Mouse (Mus musculus) lung, adult 18-20 months (tissue): Measurements from ENCODE around the gene Lexm.

Source experiments
- DNase-seq, 2 experiments: peaks; one replicate each; pipeline ENCODE4 v3.0.0; 2022; ENCODE audit warnings: mixed read lengths in 2 of 2

Lexm gene

DNA sequence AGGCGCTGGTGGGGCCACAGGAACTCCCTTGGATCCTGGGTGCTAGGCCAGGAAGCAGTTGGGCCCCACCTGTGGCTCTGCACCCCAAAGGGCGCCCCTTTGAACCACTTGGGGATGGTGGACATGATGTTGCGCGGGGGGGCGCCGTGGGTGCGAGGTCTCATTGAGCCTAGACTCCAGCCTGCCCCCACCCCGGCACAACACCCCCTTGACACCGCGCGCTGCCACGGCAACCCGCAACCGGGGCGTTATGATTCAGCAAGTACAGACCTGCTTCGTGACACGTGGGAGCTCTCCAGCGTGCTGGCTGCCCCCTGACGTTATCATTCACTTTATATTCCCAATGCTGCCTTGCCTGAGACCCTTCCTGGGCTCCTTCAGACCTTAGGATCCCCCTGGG lies at the start of gene Lexm:
TSS of gene Lexm (minus strand) at position 186 of the 400 bp plus-strand sequence.
- DNase-seq = peak in 1 of 2 experiments; percentile 28

DNA sequence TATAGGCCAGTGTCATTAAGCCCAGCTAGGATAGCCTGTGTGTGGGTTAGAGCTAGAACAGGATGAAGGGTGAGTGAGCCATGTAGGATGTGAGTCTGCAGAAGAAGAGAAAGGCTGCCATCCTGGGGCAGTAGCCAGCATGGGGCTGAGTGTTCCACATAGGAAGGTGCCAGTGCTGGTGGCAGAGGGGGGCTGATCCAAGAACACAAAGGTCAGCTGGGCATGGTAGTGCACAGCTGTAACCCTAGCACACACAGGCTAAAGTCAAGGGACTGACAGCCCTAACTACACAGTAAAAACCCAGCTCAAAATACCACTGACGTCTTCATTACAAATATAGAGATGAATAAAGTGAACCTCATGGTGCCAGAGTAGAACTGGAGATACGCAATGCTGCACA lies 49.5 kb upstream of the Lexm start:
- no peak for DNase-seq

DNA sequence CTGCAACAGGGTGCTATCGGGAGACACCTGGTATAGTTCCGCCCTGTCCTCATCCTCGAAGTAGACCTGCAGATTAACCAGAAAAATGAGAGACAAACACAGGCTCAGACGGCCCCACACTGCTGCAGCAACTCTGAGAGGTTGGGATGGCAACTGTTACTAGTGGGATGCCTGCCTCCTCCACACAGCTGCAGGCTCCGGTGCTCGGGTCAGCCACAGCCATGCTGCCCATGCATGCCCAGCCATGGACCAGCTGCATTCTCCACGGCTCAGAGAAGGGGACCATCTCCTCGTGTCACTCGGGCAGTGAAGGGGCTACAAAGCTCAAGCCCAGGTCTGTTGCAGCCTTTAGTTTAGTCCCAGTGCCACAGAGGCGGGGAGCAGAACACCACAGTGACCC lies 48.6 kb upstream of the Lexm start:
- no peak for DNase-seq

DNA sequence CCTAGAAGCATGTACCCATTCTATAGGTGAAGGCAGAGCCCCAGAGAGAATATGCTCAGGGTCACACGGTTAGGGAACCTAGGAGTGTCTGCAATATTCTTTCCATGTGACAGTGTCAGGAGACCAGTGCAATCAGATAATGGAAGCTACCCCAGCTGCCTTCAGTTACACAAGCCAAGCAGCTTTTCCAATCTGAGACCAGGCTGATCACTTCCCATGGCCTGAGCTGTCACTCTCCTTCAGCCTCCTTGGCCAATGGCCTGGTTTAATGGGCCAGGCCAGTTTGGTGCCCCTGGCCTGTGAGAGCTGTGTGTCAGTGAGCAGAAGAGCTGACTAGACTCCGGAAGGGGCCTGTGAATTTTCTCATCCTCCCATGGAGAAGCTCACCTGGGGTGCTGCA lies 48.2 kb upstream of the Lexm start:
- no peak for DNase-seq

DNA sequence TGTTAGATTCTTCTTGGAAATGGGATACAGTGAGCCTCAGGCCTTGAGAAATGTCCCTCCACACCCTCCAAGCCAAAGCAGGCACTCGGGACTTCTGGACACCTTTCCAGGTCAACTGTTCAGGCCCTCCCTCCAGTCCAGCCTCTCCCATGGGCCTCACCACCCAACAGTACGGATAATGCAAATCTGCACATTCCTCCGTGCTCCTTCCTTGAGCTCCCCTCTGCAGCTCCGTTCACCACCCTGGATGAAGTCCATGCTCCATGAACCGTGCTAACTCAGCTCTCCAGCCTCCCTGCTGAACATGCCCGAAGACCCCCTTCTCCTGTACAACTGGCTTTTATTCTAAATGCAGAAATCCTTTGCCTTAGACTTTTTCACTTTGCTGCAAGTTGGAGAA lies 47.7 kb upstream of the Lexm start:
- DNase-seq = no peak

DNA sequence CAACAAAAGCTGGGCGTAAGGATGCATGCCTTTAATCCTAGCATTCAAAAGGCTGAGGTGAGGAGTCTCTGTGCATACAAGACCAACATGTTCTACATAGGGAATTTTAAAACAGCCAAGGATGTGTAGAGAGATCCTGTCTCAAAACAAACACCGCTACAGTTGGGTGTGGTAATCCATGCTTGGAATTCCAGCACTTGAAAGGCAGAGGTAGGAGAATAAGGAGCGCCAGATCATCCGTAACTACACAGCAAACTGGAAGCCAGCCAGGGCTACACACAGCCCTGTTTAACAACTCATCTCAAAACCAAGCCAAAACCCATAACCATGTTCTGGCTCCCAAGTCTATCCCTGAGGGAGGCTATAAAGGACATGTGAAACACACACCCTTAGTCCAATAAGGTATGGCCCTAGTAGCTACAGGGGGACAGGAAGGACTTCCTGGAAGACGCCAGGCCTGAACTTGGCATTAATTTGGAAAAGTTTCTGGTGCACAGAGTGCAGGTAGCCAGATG lies 47.0 kb upstream of the Lexm start:
- DNase-seq = no peak

DNA sequence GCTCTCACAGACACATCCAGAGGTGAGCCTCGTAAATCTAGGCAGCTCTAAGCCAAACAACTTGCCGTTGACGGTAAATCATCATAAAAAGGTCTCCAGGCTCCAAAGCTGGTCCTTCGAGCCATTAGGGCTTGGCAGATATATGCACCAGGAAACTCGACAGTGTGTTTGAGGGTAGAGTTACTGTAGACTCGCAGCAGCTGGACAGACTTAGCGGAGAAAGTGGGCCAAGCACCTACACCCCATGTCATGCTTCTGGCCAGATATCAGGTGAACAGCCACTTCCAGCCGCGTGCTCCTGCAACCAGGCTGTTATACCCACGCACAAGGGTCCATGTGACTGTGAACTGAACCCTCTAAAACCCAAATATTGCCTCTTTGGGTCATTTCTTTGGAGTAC lies 38.6 kb upstream of the Lexm start:
- DNase-seq = no peak

DNA sequence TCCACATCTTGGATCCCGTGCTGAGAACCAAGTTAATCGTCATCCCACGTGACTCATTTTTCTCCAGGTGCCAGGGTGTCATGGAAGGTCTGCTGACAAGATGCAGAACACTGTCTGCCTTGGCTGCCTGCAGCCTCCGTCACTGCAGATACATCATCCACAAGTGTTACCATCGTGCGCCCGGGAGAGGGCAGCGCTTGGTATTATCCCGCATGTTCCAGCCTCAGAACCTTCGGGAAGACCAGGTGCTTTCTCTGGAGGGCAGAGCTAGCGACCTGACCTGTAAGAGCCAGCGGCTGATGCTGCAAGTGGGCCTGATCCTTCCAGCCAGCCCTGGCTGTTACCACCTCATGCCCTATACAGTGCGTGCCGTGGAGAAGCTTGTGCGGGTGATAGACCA lies 36.0 kb upstream of the Lexm start:
- no peak for DNase-seq

DNA sequence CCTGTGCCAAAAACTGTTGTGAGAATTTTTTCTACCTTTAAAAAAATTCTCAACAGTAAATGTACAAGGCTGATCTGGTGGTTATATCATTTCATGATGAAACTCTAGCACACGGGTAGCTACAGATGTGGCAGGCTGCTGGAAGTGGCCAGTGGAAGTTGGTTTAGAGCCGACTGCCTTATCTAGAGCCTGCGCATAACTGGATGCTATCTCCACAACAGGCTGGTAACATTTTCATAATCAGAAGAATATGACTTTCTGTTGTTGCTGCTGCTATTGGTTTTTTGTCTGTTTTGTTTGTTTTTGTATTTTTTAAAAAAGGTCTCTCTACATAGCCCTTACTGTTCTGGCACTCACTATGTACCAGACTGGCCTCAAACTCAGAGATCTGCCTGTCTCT lies 35.5 kb upstream of the Lexm start:
- no peak for DNase-seq

DNA sequence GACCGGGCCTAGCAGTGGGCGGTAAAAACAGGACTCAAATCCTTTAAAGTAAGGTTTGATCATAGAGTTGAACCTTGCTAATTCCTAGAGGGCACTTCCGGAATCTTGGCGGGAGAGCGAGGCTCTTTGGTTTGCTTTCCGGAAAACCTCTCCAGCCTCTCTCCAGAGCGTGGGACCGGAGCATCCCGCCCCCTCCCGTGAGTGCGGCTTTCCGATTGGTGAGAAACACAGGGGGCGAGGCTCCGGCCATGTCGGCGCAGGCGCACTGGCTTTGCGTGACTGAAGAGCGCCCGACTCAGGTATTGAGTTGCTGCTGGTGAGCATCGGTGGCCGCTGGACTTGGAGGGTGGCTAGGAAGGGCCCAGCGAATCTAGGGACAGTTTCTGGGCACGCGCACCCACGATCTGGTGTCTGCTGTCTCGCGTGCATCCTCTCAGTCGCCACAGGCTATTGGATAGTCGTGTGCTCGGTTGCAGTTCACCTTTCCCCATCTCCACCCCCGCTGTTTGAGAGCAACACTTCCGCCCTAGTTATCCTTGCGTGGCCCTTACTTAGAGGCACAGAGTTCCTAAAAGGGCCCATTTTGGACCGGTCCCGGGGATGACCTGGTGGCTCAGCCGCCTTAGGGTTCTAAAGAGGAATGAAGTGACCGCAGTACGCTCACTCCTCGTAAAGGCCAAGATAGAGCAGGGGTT lies 33.9 kb upstream of the Lexm start, which contains the start of gene Pars2:
TSS of gene Pars2 (plus strand) at position 237 of the 695 bp plus-strand sequence.
- DNase-seq = peak; percentile 96 to 97

DNA sequence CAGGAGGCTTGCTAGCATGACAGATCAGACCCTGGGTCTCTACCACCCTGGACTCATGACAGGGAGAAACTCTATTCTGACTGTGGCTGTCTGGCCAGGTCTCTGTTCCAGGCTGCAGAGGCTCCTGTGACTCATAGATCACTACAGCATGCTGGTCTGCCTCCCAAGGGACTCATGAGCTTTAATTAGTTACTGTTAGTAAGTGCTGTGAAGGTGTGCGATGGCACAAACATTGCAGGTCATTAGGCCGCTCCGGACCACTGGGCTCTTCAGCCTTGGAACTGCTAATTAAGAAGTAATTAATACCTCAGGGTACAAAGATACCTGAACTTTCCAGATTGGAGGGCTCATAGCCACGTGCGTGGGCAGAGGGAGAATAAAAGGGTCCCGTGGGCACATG lies 30.1 kb upstream of the Lexm start:
- no peak for DNase-seq

DNA sequence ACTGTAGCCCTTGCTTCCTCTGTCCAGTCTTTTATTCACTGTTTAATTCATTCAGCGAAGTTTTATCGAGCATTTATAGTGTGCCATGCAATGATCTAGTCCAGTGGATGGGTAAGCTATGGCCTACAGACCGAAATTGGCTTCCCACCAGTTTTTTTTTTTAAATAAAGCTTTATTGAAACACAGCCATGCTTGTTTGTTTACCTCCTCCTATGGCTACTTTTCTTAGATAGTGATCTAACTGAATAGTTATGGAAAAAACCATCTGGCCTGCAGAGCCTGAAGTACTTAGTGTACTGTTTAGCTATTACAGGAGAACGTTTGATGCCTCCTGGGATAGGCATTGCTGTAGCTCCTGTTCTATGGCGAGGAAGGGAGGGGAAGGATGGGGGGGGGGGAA lies 28.8 kb upstream of the Lexm start:
- DNase-seq = no peak

DNA sequence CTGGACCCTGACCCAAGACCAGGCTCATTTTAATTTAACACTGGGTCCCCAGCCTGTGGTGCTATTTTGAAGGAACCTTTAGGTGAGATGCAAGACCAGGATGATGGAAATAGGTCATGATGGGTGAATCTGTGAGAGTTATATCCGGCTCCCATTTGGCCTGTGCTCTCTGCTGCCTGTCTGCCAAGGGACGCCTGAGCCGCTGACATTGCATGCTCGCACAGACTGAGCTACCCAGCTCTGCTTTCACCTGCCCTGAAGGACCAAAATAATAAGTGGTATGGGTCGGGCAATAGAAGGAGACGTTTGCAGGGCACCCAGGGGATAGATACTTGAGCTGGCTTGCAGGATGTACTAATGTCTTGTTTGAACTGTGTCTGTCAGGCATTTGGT lies 27.2 kb upstream of the Lexm start:
- DNase-seq = no peak

DNA sequence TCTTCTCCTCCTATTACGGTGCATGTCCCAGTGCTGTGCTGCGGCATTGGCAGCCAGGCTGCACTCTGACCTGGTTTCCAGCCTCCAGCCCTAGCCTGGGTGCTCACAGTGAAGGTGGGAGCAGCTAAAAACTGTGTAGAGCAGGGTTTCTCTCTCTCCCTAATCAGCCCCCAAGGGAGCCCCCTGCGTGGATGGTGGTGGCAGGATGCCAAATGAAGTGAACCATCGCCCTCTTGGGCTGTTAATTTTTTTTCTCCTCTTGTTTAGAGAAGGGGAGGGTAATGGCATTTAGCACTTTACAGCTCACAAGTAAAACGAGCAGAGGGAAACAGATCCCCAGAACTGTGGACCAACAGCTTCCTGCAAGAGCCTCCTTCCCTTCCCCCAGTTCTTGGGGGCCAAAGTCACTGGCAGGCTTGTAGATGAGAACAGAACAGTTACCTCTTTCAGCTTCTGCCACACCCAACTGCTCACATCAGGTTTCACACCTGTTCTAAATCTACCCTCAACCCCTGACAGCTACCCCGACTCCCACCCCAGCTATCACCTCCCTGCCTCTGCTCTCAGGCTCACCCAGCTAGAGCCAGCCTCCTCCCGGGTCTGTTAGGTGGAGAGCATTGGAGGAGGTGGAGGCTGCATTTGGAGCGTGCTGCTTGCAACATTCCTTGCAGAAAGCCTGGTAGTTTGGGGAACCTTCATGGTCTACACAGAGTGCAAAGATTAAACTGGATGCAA lies 26.6 kb upstream of the Lexm start:
- DNase-seq = no peak

DNA sequence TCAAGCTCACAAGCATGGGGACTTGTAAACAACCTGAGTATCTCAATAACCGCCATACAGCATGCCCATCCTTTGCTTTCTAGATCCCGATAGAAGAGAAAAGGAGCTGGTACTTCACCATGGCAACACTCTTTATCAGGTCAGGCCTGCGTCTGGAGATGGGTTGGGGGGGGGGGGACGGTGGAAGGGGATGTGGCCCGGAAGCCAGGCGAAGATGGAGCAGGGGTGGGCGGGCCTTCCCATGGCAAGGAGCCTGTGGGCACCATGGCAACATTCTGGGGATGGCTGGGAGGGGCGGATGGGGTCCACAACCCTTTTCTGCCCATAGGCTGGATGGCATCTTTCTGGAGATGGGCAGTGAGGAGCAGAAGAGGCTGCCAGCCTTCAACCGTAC lies 17.0 kb upstream of the Lexm start:
- DNase-seq = no peak

DNA sequence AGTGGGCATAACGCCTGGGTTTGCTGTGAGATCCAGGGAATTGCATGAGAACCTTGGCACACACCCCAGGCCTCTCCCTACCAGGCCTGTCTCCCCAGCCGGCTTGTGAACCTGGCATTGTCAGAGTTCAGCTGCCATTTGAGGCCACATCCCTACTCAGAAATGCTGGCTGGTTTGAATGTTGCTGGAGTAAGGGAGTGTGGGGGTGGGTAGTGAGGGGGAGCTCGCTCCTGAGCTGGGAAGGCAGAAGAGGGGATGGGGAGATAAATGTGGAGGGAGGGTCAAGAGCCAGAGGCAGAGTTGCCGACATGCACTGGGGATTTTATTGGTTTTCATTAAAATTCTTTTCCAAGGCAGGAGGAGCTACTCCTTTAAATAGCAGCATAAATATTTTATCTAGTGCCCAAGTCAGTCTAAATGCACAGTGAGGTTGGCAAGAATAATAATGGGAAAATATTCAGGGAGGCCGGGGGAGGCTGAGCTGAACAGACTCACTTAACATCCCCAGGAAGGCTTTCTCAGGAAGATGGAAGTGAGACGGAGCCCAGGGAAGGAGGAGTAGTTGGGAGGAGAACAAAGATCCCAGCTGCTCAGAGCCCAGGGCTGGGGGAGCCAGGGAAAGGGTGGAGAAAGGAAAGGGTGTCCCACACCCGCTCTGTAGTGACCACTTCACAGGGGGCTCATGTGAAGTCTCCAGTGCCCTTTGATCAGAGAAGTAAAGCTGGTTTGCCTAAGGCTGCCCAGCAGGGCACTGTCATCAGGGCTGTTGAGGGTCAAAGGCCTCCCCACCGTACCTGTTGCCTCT lies 16.4 kb upstream of the Lexm start:
- DNase-seq = no peak

DNA sequence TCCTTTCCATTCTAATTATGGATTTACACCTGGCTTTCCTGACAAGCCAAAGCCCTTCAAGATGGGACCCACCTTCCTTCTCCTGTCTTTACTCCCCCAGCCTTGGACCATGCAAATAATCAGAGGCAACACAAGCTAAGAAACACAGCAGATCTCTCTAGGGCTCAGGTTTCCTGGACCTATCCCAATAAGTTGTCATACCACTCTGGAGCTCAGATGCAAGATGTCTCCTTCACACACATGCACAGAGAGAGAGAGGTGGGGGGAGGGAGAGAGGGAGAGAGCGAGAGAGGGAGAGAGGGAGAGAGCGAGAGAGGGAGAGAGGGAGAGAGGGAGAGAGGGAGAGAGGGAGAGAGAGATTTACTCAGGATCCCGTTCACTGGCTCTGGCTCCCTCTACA lies 15.3 kb upstream of the Lexm start:
- no peak for DNase-seq

DNA sequence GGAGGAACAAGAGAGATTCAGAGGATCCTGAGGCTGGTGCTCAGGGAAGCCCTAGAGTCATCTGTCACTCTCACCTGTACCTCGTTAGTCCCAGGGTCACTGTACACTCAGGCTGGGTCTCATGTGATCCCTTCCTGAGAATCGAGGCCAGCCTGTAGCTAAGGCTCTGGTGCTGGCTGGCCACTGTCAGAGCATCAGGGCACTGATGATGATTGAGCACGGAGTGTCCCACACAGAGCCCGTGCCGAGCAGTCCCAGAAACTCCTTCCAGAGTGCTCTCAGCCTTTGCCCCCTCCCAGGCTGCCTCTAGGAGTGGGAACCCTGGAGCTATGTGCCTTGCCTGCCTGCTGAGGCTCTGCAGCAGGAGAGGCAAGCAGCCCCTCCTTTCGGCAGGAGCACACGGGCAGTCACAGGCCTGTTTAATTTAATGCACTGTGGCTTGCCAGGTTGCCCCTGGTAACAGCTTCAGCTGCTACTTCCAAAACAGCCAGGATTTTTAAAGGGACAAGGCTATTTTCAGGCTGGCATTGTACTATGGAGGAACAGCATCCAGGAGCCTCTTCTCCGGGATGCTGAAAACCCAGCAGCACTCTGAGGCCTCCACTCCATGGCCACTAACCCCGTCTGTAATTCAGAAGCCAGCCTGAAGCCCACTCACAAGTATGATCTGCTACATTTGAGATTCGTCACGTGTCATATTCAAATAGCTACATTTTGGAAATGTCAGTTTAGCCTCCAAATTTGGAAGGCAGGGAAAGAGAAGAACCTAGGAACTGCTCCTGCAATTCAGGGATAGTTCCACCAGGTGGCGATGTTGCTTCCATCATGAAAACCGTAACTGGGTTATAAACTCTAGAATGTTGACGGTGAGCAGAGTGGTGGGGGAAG lies 13.5 kb upstream of the Lexm start:
- peak; percentile 44 to 49 for DNase-seq

DNA sequence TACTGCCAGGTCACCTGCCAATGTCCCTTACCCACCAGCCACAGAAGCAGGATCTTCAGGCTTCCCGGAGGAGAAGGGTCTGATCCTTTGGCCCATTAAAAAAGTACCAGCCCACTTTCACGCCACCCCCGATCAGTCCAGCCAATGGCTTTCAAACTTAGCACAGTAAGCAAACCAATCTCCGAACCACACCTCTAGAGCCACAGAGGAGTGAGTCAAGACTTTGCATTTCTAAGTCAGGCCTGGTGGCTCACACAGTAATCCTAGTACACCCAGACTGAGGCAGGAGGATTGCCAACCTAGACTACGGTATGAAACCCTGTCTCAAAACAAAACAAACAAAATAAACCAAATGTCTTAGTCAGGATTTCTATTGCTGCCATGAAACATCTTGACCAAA lies 12.3 kb upstream of the Lexm start:
- DNase-seq = no peak

DNA sequence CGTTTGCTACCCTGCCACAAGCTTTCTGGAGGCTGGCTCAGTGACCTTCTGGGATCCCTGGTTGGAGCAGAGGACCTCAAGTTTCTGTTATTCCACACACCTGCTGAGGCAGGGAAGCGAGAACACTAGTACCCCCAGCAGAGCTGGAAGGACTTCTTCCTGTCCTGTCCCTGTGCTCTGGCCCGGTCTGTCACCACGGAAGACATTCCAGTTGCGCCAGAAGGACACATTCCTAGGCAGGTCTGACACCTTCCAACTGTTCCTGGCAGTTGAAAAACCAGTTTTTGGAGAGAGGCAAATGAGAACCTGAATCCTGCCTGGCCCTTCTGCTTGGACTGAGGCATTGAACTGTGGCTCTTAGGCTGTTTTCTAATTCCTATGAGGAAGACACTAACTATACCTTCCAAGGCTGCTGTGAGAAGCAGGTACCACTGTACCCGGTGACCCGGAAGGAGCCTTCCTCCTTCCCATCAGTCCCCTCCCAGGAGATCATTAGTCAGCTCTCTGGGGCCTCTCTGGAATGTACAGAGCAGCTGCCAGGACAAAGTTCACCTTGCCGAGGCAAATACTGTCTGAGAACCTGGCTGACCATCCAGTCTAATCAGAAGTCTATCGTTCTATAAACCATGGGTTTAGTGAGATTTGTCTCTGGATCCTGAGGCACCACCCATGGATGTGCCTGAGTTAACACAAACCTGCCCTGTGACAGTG lies 11.8 kb upstream of the Lexm start:
- DNase-seq = peak in 1 of 2 experiments; percentile 38

DNA sequence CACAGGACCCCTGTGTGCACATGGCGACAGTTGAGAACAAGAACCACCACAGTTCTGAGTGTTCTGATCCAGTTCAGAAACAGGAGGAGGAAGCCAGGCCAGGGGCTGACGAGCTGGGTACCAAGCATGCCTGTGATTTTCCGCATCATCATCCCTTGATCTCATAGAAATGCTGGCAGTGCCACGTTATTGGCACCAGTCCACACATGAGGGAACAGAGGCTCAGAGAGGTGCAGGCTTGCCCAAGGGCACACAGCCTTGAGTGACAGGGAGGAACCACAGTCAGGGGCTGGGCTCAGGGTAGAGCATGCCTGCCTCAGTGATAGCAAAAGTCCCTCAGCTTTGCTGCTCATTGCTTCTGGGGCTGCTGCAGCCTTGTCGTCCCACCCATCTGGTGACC lies 10.8 kb upstream of the Lexm start:
- no peak for DNase-seq

DNA sequence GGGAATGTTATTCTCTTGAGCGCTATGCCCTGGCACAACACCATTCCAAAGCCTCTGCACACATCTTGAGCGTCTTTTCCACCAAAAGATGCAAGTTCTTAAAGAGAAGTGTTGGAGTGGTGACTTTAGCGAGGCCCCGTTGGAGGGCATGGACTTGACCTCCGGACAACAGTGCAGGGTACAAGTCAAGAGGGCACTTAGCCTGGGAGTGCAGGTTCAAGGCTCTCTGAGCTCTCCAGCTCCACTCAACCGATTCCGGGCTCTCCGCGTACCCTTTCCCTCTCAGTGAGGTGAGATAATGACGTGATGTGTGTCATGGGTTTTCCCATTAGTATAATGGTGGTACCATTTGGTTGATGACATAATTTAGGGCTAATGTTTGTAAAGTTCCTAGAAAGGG lies 7.2 kb upstream of the Lexm start:
- peak; percentile 28 to 51 for DNase-seq
